Mouse (Mus musculus) kidney, embryonic 15.5 days (tissue): ENCODE results near the gene Sema6d. TPM values are rescaled to one million over a fixed set of nuclear protein-coding genes. Genes with fewer than 3 reads are reported as not detected.

Experiments
- ATAC-seq: fragments of 200-750 bp; cut with Nextera tagmentation; replicated peaks from 2 replicates; pipeline ENCODE4 v1.8.0; 2017; ENCODE audit warnings: moderate TSS enrichment; ENCODE audit not compliant: low FRiP score
- H3K27ac ChIP-seq: fragments of 300-500 bp; sonication (generic); 2 replicates; pipeline ENCODE4 v1.5.1; 2015; ENCODE audit warnings: mild to moderate bottlenecking, inconsistent platforms
- H3K27me3 ChIP-seq: fragments of 300-500 bp; sonication (generic); 2 replicates; pipeline ENCODE4 v1.6.1; 2015; ENCODE audit warnings: inconsistent platforms
- H3K36me3 ChIP-seq: fragments of 300-500 bp; sonication (generic); 2 replicates; pipeline ENCODE4 v1.6.1; 2015; ENCODE audit warnings: inconsistent platforms
- H3K4me1 ChIP-seq: fragments of 300-500 bp; sonication (generic); 2 replicates; pipeline ENCODE4 v1.6.1; 2015; ENCODE audit warnings: inconsistent platforms
- H3K4me2 ChIP-seq: fragments of 300-500 bp; sonication (generic); 2 replicates; pipeline ENCODE4 v1.6.1; 2015; ENCODE audit warnings: moderate library complexity, mild to moderate bottlenecking, inconsistent platforms
- H3K4me3 ChIP-seq: fragments of 300-500 bp; sonication (generic); replicated peaks from 2 replicates; pipeline ENCODE4 v1.5.1; 2015; ENCODE audit warnings: mild to moderate bottlenecking, inconsistent platforms
- H3K9ac ChIP-seq: fragments of 300-500 bp; sonication (generic); 2 replicates; pipeline ENCODE4 v1.6.1; 2015; ENCODE audit warnings: mild to moderate bottlenecking, inconsistent platforms
- H3K9me3 ChIP-seq: fragments of 300-500 bp; sonication (generic); replicated peaks from 2 replicates; pipeline ENCODE4 v1.6.1; 2016; ENCODE audit warnings: inconsistent platforms
- WGBS: fragments of 180-500 bp; shearing (Covaris S2); methylation state at CpG from one replicate; pipeline ENCODE4 v1.1.7; 2015; ENCODE audit warnings: mixed read lengths; 5-methylcytosine and 5-hydroxymethylcytosine counted together
- polyA plus RNA-seq: library from polyadenylated mRNA; unstranded; fragments of >200 nt; fragmentation: Nextera tagmentation; extraction: Ambion mirVana; gene quantifications from 2 replicates; pipeline ENCODE4 v1.2.1, GENCODE M21; 2015

The Sema6d gene
- polyA plus RNA-seq, 1 experiment from 2014 or later: 9.5 TPM

GRCm38 (mm10) chr2:124556861-124557499 is 467.2 kb downstream of the Sema6d start:
- Histone ChIP-seq H3K9me3 (no peaks in the 10 kb centered on the region), H3K36me3 (no peaks in the 10 kb centered on the region), H3K4me1 (peaks cover 8% of the 10 kb centered on the region; the same call in 1 of the 2 replicates), H3K9ac (no peak overlapping the region), H3K27ac (no peak overlapping the region), H3K4me2 (no peak overlapping the region), H3K4me3 (no peak overlapping the region), H3K27me3 (no peaks in the 10 kb centered on the region)
- 75% methylated on average over 5 of the region's 5 CpGs for WGBS
- ATAC-seq: no peak

- ATAC-seq: no peak
- Histone ChIP-seq H3K9ac (no peak overlapping the region), H3K27me3 (no peaks in the 10 kb centered on the region), H3K36me3 (no peaks in the 10 kb centered on the region), H3K9me3 (no peaks in the 10 kb centered on the region), H3K4me1 (peaks cover 8% of the 10 kb centered on the region; the same call in 1 of the 2 replicates), H3K4me2 (no peak overlapping the region), H3K27ac (no peak overlapping the region), H3K4me3 (no peak overlapping the region)
- 94% methylated on average over 7 of the region's 7 CpGs for WGBS
Measured at GRCm38 (mm10) chr2:124558021-124558420, 468.3 kb downstream of the Sema6d start.

GRCm38 (mm10) chr2:124561668-124562067 is 471.9 kb downstream of the Sema6d start:
- no peak overlapping the region for H3K4me2 ChIP-seq
- ATAC-seq: no peak
- H3K27me3 ChIP-seq: no peaks in the 10 kb centered on the region
- H3K4me1 ChIP-seq: no peaks in the 10 kb centered on the region
- WGBS: 69% methylated on average over 5 of the region's 5 CpGs
- no peak overlapping the region for H3K4me3 ChIP-seq
- H3K36me3 ChIP-seq: no peaks in the 10 kb centered on the region
- no peaks in the 10 kb centered on the region for H3K9me3 ChIP-seq
- no peak overlapping the region for H3K9ac ChIP-seq
- no peak overlapping the region for H3K27ac ChIP-seq

- ATAC-seq: no peak
- WGBS: 69% methylated on average over 2 of the region's 2 CpGs
Measured at GRCm38 (mm10) chr2:124562091-124562490, 472.3 kb downstream of the Sema6d start.

DNA sequence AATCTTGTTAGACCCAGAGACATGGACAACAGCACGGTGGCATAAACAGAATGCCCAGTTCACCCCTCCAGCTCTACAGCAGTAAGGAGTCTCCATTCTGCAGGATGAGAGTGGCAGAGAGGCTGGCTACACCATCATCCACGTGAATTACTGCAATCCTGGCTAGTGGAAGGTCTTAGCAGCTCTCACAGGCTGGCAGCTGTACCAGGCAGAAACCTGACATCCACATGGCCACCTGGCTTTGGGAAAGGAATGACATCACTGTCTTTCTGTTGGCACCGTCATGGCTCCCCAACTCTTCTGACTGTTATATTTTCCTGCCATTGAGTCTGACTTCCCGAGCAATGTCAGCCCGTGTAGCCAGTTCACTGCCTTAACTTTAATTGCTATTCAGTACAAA is 474.0 kb downstream of the Sema6d start:
- Histone ChIP-seq H3K36me3 (no peaks in the 10 kb centered on the region), H3K27ac (no peak overlapping the region), H3K4me1 (no peaks in the 10 kb centered on the region), H3K9me3 (no peaks in the 10 kb centered on the region), H3K27me3 (no peaks in the 10 kb centered on the region), H3K9ac (no peak overlapping the region), H3K4me3 (no peak overlapping the region), H3K4me2 (no peak overlapping the region)
- 80% methylated on average over 5 of the region's 5 CpGs for WGBS
- no peak for ATAC-seq

More at GRCm38 (mm10) chr2:124562091-124562490, 472.3 kb downstream of the Sema6d start:
- no peaks in the 10 kb centered on the region for H3K36me3 ChIP-seq
- no peaks in the 10 kb centered on the region for H3K9me3 ChIP-seq
- H3K9ac ChIP-seq: no peak overlapping the region
- H3K4me1 ChIP-seq: no peaks in the 10 kb centered on the region
- H3K4me3 ChIP-seq: no peak overlapping the region
- H3K4me2 ChIP-seq: no peak overlapping the region
- no peak overlapping the region for H3K27ac ChIP-seq
- no peaks in the 10 kb centered on the region for H3K27me3 ChIP-seq

- H3K36me3 ChIP-seq: no peaks in the 10 kb centered on the region
- no peaks in the 10 kb centered on the region for H3K27me3 ChIP-seq
- H3K9me3 ChIP-seq: no peaks in the 10 kb centered on the region
- H3K4me2 ChIP-seq: no peak overlapping the region
- no peak overlapping the region for H3K4me3 ChIP-seq
- H3K9ac ChIP-seq: no peak overlapping the region
- H3K4me1 ChIP-seq: 0 out of 2 replicates have a peak, but pooled peaks cover 4% of the 10 kb centered on the region
- H3K27ac ChIP-seq: no peak overlapping the region
- 65% methylated on average over 4 of the region's 4 CpGs for WGBS
- ATAC-seq: no peak
Measured at GRCm38 (mm10) chr2:124573734-124574133, 484.0 kb downstream of the Sema6d start.

- no peak for ATAC-seq
- 87% methylated on average over 2 of the region's 2 CpGs for WGBS
- no peaks in the 10 kb centered on the region for H3K27me3 ChIP-seq
- H3K4me2 ChIP-seq: no peak overlapping the region
- no peak overlapping the region for H3K27ac ChIP-seq
- H3K4me3 ChIP-seq: no peak overlapping the region
- no peak overlapping the region for H3K9ac ChIP-seq
- H3K36me3 ChIP-seq: no peaks in the 10 kb centered on the region
- H3K4me1 ChIP-seq: 0 out of 2 replicates have a peak, but pooled peaks cover 4% of the 10 kb centered on the region
- H3K9me3 ChIP-seq: no peaks in the 10 kb centered on the region
Measured at GRCm38 (mm10) chr2:124576053-124576452, 486.3 kb downstream of the Sema6d start.

DNA sequence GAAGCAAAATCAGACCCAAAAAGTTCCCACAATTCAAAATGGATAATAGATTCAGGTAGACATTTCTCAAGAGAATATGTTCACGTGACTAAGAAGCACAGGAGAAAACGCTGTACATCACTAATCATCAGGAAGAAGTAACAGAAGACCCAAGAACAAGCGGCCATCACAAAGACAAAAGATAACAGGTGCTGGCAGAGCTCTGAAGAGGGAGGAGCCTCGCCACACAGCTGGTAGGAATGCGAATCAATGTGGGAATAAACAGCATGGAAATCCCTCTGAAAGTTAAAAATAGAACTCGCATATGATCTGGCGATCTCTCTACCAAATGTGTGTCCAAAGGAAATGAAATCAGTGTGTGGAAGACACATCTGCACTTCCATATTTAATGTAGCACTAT is 493.8 kb downstream of the Sema6d start:
- WGBS: 86% methylated on average over 7 of the region's 7 CpGs

DNA sequence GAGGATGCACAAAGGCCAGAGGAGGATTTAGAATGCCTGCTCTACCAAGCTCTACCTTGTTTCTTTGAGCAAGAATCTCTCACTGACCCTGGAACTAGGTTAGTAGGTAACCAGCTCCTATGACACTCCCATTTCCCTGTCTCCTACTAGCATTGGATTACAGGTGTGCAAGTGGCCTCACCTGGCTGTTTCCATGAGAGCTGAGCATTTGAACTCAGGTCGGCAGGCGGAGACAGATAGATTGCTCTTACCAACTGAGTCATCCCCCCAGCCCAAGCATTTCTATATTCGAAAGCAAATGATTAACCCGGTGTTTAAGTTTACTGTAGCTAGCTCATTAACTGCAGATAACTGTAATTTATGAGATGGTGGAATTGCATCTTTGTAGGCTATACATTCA is 503.0 kb downstream of the Sema6d start:
- Histone ChIP-seq H3K27me3 (no peaks in the 10 kb centered on the region), H3K4me1 (no peaks in the 10 kb centered on the region), H3K4me2 (no peak overlapping the region), H3K27ac (no peak overlapping the region), H3K36me3 (no peaks in the 10 kb centered on the region), H3K9me3 (no peaks in the 10 kb centered on the region), H3K4me3 (no peak overlapping the region), H3K9ac (no peak overlapping the region)
- no peak for ATAC-seq
- 84% methylated on average over 4 of the region's 4 CpGs for WGBS

More for the DNA sequence above, 493.8 kb downstream of the Sema6d start:
- Histone ChIP-seq H3K36me3 (no peaks in the 10 kb centered on the region), H3K4me1 (no peaks in the 10 kb centered on the region), H3K9ac (no peak overlapping the region), H3K9me3 (no peaks in the 10 kb centered on the region), H3K4me2 (no peak overlapping the region), H3K27ac (no peak overlapping the region), H3K4me3 (no peak overlapping the region), H3K27me3 (no peaks in the 10 kb centered on the region)
- ATAC-seq: no peak

DNA sequence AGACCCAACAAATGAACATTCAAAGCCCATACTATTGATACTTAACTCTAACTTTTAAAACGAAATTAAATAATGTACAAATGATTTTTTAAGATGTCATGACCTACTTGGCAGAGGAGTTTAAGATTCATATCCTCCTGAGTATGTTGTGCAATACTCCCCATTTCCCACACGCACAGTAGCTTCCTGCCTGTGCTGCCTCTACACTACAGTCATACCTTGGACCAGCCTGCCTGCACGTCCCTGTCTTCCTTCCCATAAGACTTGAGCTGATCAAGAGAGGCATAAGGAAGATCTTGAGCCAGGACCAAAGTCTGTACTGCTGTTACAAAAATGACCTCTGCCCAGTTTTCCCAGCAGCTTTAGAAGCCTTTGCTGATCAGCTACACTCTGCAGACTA is 509.2 kb downstream of the Sema6d start:
- Histone ChIP-seq H3K9me3 (no peaks in the 10 kb centered on the region), H3K4me2 (no peak overlapping the region), H3K9ac (no peak overlapping the region), H3K36me3 (no peaks in the 10 kb centered on the region), H3K27ac (no peak overlapping the region), H3K4me1 (peaks cover 10% of the 10 kb centered on the region), H3K4me3 (no peak overlapping the region), H3K27me3 (no peaks in the 10 kb centered on the region)
- WGBS: 58% methylated on average over 3 of the region's 3 CpGs
- no peak for ATAC-seq

- Histone ChIP-seq H3K4me2 (no peak overlapping the region), H3K4me1 (peaks cover 10% of the 10 kb centered on the region), H3K4me3 (no peak overlapping the region), H3K27ac (no peak overlapping the region), H3K27me3 (no peaks in the 10 kb centered on the region), H3K9ac (no peak overlapping the region), H3K36me3 (no peaks in the 10 kb centered on the region), H3K9me3 (no peaks in the 10 kb centered on the region)
- no peak for ATAC-seq
- WGBS: 64% methylated on average over 9 of the region's 9 CpGs
Measured at GRCm38 (mm10) chr2:124601702-124602378, 512.1 kb downstream of the Sema6d start.

GRCm38 (mm10) chr2:124602379-124602913 is 512.7 kb downstream of the Sema6d start:
- Histone ChIP-seq H3K4me2 (no peak overlapping the region), H3K36me3 (no peaks in the 10 kb centered on the region), H3K9ac (no peak overlapping the region), H3K4me3 (no peak overlapping the region), H3K4me1 (peaks cover 12% of the 10 kb centered on the region), H3K27ac (no peak overlapping the region), H3K9me3 (no peaks in the 10 kb centered on the region), H3K27me3 (no peaks in the 10 kb centered on the region)
- 43% methylated on average over 8 of the region's 8 CpGs for WGBS
- ATAC-seq: 0 out of 2 replicates have a peak, but pooled peaks have one; percentile 64
